Mouse (Mus musculus) c-Kit-positive CD71-positive TER-119-positive erythroid progenitor cells, embryonic 14.5 days (primary cell): ENCODE results near the gene Serpina6.
"Not testable (repeated sequence)": the region's sequence is repeated elsewhere in the genome, so short reads cannot be mapped to it uniquely, and the experiment has no call there.

Experiments used
- DNase-seq: peaks from one replicate; pipeline ENCODE4 v3.0.0-alpha.2; 2013; ENCODE audit warnings: low spot score

Serpina6 gene

DNA sequence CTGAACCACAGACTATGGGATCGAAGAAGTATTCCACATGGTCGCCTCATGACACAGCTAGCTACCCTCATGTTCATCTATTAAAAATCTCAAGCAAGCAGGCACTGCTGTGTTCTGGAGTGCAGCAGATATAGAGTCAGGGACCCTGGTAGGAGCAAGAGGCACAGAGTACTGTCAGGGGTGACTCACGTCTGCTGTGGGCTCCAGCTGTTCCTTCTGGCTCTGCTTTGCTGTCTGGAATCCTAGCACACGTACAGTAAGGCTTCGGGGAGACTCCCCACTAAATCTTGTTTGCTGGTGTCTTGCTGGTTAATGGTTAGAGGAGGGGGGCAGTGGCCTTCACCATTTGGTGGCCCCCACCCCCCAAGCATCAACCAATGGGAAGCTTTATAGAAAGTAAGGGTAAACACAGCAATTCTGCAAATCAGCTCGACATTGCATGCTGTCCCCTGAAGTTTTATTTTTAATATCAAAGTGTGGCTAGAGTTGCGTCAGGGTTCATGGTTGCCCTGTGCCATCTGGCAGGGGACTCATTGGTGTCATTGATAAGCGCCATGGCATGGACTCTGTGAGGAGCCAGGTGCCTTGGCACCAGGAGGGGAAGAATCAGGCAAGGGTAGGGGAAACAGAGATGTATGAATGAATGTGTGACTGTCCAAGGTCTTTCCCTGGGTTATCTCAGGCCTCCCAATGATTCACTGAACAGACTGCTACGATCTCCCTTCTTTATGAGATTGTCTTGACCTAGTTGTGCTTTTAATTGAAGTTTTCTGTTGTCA, at the start of gene Serpina6:
Gene Serpina6, minus strand, starts transcription at position 365 of the 779 bp plus-strand sequence.
- DNase-seq: no peak

DNA sequence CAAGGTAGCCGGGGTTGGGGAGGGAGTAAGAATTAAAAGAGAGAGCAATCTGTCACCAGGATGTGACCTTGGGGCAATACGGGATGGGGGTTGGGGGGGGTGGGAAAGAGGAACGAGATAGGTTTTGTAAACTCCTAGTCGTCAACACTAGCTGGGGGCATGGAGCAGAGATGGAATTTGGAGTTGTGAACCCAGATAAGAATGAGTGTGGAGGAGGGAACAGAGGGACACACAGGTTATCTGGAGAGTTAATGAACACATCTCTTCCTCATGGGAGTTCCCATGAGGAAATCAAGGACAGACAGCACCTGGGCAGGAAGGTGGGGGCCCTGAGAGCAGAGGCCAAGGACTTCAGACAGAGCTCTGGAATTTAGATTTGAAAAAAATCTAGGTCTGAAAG, 49.1 kb upstream of the Serpina6 start:
- DNase-seq: no peak

DNA sequence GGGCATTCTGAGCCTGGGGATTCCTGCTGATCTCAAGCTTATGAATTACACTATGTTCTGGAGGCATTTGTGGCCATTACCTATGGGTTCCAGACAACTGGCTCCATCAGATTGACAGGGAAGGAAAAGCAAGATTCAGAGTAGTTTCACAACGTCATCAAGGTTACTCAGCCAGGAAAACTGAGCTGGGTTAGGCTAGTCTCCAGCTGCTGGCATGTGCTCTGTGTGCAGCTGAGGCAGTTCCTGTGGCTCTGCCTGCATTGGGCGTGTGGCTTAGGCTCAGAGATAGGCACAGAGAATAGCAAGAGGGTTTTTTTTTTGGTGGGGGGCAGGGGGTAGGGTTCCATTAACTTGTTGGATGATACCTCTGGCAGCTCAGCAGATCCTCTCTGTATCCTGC, 48.5 kb upstream of the Serpina6 start:
- no peak for DNase-seq

DNA sequence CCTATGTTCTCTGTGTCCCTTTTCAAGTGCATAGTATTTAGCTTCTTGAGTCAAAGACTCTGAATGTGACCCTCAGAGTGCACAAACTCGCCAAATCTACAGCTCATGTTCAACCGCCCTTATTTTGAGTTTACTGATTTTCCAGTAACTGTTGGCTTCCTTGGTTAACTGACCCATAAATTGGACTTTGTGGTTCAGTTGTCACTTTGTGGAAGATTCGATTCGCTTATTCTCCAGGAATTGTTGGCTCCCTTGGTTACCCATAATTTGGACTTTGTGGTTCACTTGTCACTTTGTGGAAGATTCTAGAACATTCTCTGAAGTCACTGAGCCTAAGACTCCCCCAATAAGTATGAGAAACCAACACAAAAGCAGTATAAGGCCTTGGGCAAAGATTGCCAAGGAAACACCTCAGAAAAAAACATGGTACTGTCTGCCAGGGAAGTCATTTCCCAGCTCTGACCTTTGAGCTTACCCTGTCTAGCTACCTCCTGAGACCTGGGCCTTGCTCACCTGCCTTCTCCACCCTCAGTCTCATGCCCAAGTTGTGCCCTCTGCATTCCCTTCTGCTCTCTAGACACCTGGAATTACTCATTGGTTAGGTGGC, 43.2 kb upstream of the Serpina6 start:
- no peak for DNase-seq

DNA sequence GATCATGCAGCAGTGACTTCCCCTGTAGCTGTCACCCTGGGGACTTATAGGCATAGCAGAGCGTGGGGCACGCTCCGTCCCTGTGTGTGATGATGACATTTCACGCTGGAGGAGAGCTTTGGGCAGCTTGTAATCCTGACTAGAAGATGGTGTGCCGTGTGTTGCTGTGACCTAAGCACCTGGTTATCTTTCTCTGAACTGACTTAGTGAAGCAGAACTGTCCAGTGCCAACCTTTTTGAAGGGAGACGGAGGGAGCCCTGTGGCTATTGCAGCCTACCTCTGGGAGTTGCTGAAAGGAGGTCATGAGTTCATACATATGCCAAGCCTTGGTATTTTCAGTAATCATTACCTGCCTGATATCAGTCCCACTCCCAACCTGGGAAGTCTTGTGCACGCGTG, 38.4 kb upstream of the Serpina6 start, which contains the start of gene Serpina1f:
Gene Serpina1f, minus strand, starts transcription at position 101 of the 400 bp plus-strand sequence.
- no peak for DNase-seq

DNA sequence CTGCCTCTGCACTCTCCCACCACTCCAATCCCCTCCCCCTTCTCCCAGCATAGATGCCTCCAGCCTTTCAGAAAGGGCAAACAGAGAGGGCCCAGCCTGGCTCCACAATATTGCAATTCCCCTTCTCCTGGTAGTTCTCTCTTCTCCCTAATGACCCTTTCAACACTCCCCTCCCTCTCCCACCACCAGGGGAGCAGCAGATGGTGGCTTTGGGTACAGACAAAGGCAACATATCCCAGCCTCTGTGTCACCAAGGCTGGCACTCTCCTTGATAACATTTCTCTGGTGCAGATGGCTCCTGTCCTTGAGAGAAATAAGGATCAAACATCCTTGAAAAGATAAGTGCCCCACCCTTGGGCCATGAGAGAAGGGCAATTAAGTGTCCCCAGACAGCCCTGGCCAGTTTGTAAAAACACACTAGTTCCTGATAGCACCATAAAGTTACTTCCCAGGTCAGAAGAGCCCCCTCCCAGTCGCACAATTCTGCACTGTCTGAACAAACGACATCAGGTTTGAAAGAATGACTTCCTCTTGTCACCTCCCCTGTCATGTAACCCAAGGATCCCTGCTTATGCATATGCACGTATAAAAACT, 31.3 kb upstream of the Serpina6 start:
- no peak for DNase-seq

DNA sequence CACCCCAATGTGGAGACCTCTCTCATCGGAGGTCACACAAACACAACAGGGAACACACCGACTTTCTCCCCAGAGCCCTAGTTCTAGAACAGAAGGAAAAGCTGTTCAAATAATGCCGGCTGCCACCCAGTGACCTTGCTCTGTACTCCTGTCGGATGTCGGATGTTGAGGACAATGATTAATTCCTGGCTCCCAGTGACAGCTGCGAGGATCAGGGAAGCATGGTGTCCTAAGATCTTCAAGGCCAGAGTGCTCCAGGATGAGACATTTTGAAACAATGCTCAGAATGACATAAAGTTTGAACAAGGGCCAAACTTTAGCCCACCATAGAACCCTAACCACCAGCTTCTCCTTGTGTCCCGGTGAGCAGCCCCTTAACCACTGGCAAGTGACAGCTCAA, 30.0 kb upstream of the Serpina6 start:
- no peak for DNase-seq

DNA sequence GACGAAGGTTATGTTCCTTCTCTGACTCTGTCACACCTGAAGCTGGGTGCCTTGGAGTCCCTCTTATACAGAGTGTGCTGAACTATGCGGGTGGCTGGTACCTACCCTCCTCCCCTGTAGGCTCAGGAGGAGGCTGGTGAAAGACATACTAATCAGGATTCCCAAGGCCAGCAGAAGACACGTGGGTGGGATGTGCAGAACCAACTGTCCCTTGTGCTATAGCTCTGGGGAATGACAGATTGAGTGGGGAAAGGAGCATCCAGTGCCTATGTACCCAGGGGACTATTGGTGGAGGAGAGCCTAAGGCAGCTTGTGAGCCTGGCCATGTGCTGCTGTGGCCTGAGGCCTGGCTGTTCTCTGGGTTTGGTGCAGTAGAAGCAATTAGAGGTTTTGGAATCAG, 29.0 kb upstream of the Serpina6 start:
- DNase-seq: no peak

DNA sequence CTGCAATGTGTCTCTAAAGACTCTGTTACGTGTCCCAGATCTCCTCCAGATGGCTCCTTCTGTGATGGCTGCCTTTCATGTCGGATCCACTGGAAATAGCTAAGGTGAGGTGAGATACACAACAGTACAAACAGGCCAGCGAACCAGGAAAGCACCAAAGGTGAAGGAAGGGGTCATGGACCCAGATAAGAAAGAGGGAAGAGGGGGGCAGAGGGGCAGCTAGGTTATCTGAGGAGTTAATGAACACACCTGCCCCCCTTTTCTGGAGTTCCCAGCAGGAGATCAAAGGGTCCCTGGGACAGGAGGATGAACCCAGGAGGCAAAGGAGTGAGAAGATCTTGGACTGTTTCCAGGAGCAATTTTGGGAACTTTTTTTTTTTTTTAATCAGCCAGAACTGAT, 28.4 kb upstream of the Serpina6 start:
- DNase-seq: no peak

DNA sequence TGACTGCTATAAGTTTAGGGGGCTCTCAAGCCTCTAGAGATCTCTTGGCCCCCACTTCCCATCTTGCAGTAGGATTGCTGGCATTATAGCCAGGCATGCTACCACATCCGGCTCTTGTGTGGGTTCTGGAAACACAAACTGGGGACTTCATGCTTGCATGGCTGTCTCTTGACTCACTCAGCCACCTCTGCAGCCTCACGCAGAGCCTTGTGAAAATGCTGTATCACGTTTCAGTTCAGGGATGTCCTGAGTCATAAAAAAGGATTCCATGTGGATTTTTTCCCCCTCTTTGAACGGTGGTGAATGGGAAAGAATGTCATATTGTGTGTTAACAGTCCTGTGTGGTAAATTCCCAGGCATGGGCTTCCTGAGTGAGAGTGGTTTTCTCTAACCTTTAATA, 26.8 kb upstream of the Serpina6 start:
- DNase-seq: no peak

DNA sequence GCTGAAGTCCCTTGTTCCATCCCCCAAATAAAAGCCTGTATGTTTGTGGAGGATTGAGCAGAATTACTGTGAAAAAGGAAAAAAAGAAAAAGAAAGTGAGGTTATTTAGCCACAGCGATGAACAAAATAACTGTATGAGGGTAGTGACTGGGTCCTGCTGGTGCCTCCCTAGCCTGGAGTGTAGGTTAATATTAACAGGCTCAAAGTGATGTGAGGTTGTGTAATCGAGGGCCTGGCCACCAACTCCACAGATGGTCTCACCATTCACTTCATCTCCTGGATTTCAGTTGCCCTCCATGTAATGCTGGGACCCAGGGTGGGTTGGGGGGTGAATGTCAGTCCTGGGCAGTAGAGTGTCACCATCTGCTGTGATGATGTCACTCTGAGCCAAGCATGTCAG, 24.7 kb upstream of the Serpina6 start:
- no peak for DNase-seq

DNA sequence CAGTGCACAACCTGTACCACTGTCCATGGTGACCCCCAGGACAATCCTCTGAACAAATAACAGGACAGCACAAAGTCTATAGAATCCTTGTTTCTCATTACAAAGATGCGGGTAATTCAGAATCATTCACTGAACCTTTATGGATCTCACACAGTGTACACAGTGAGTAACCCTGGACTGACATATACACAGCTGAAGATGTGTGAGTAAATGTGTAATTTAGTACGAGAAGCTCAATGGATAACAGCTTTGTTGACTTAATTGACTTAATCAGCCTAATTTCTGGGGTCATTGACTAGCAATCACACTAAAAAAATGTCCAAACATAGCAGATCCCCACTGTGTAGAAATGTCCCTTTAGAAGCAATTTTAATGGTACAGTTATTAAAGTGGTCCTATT, 24.2 kb upstream of the Serpina6 start:
- DNase-seq: no peak

DNA sequence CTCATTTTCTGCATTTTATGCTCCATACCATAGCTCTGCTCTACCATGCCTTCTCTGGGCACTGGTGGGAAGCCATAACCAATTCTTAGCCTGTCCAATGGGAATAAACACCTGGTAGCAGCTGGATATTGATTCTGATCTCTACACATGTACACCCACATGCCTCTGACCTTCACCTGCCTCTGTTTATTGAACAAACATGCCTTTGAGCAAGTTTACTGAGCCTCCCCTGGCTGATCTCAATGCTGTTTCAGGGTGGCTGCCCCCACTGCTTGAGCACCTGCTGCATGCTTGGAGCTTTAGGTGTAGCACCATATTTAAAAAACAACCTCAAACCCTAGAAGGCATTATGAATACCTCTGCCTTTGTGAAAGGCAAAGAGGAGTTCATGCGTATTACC, 22.8 kb upstream of the Serpina6 start:
- not testable (repeated sequence) for DNase-seq

DNA sequence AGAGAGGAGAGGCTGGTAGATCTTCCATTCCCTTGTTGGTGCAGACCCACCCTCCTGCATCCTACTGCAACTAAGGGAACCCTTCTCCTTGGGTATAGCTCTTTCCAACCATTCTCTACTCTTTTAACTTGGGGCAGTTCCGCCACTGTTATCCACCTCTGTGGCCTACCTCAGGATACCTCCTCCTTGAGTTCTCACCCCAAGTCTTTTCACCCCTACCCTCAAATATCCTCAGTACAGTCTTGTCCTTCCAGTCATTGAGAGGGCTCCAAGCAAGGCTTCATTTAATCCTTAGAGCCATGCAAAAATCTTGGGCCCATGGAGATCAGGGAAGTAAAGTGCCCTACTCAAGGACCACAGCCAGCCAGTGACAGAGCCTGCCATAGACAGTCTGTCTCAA, 19.0 kb upstream of the Serpina6 start, which contains the start of gene Serpina16:
Gene Serpina16, minus strand, starts transcription at position 101 of the 400 bp plus-strand sequence.
- DNase-seq: no peak

DNA sequence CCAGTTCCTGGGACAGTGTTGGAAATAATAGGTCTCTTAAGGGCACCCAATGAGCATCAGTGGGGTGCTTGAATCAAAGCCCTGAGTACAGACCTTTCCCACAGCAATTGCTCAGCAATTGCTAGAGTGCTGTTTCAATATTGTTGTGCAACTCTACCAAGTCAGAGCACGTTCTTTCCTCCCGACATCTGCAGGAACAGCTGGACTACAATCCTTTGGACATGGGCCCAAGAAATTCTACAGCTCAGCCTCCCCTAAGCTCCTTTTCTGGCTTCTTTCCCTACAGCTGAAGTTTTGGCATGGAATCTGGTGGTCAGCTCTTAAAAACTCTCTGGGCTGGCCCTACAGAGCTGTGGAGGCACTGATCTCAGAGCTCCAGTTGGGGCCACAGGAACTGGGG, 16.2 kb upstream of the Serpina6 start:
- no peak for DNase-seq

DNA sequence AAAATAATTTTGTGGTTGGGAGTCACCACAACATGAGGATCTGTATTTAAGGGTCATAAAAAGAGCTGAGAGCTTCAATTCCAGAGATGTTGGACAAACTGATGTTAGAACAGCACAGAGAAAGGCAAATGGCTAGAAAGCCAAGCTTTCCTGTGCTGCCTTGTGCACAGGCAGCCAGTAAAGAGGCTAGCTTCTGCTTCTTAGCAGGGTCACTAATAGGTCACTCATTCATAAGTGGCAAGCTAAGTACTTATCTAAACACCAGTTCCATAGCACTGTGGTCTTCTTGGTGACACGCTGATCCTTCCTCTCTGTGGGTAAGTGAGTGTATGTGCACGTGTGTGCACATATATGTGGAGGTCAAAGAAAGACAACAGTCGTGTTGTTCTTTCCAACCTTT, 14.5 kb upstream of the Serpina6 start:
- DNase-seq: no peak

DNA sequence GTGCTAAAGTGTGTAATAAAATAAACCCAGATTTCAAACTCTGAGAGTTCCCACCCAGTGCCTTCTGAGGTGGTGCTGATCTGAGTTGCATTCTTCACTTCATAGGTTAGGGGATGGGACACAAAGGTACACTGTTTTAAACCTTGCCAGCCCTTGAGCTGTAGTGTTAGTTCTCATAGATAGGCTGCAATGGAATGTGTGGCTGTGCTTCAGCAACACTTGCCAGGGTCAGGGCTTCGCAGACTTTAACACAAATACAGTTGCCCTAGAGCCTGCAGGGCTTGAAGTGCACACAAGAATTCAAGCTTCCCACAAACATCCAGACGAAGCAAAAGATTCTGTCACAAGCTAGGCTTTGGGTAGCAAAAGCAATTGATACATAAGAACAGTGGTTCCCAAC, 14.0 kb upstream of the Serpina6 start:
- no peak for DNase-seq

DNA sequence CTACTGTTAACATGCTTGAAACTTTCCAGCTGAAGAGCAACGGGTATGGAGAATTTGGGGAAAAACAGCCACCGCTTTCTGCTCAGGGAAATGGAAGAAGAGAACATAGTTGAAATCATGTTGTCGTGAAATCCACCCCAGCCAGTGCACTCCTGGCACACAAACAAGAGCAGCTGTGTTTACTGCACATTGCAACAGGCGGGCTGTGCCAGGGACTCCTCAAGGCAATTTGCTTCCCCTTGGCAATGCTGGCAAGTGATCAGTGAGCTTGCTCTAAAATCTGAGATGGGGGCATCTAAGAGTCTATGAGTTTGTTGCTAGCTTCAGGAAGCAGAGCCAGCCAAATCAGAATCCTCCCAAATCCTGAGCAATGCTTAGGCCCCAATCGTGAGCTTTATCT, 13.3 kb upstream of the Serpina6 start:
- no peak for DNase-seq

DNA sequence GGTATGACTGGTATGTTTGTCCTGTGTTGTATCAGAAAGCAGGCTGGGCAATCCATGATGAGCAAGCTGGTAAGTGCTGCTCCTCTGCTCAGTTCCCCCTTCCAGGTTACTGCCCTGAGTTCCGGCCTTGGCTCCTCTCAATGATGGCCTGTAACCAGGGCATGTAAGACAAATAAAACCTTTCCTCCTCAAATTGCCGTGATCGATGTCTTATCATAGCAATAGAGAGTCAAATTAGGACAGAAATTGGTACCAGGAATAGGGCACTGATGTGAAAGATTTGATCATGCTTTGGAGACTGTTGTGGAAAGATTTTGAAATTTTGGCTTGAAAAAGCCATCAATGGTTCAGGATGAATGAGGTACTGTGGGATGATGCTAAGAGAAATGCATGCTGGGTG, 8.3 kb upstream of the Serpina6 start:
- no peak for DNase-seq

DNA sequence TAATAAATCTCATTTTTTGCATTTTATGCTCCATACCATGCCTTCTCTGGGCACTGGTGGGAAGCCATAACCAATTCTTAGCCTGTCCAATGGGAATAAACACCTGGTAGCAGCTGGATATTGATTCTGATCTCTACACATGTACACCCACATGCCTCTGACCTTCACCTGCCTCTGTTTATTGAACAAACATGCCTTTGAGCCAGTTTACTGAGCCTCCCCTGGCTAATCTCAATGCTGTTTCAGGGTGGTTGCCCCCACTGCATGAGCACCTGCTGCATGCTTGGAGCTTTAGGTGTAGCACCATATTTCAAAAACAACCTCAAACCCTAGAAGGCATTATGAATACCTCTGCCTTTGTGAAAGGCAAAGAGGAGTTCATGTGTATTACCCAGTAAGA, 5.0 kb upstream of the Serpina6 start:
- DNase-seq: not testable (repeated sequence)

DNA sequence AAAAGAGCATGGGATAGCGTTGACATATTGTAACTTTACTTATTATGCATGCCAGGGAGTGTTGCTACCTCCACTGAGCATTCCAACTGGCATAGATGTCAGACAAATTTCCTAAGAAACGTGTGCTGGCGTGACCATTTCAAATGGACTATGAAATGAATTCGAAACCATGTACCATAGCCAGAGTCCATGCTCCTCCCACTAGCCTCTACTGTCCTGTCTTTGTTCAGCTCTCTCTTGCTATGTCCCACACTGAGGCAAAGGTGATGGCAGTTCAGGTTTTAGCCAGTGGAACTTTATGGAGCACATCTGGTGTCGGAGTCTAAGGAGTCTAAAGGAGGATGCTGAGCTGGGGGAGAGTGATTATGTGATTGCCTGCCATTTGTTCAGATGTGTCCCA, 3.1 kb upstream of the Serpina6 start:
- DNase-seq: no peak

DNA sequence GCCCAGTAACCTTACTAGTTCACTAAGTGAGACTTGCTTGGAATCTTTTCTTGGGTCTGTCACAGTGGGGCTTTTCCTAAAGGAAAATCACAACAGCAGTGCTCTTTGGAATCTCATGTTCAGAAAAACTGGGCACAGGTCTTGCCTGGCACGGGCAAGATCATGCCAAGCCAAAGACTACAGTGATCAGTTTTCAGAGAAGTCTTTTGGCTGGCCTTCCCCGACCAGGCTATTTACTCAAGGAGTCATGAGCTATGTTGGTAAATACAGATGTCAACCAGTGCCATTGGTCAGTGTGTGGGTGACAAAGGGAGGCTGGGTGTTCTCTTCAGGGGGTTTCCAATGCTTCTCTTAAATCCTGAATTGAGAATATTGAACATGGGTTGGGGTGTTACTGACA, 2.2 kb upstream of the Serpina6 start:
- no peak for DNase-seq

DNA sequence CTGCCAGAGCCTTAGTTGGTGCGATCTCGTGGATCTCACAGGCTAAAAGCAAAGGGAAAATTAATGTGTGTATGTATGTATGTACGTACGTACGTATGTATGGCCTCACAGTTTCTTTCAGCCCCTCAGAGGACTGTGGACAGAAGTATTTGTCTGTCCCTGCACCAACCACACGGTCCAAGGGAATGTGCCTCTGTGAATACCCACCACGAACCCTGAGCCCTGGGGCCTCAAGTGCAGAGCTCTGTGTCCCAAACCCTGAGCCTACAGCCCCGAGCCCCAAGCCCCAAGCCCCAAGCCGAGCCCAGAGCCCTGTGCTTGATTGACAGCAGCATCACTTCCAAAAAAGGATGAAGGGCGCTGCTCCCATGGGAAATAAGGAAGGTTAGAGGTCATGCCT, 979 bp upstream of the Serpina6 start:
- no peak for DNase-seq
